Mouse (Mus musculus) 3134 (cell line): ENCODE results near the gene Pif1.

Source experiments
- DNase-seq: peaks from one replicate; pipeline ENCODE4 v3.0.0-alpha.2; 2011; ENCODE audit warnings: low spot score; ENCODE audit not compliant: insufficient read length; ENCODE audit errors: extremely low read depth

Gene Pif1

DNA sequence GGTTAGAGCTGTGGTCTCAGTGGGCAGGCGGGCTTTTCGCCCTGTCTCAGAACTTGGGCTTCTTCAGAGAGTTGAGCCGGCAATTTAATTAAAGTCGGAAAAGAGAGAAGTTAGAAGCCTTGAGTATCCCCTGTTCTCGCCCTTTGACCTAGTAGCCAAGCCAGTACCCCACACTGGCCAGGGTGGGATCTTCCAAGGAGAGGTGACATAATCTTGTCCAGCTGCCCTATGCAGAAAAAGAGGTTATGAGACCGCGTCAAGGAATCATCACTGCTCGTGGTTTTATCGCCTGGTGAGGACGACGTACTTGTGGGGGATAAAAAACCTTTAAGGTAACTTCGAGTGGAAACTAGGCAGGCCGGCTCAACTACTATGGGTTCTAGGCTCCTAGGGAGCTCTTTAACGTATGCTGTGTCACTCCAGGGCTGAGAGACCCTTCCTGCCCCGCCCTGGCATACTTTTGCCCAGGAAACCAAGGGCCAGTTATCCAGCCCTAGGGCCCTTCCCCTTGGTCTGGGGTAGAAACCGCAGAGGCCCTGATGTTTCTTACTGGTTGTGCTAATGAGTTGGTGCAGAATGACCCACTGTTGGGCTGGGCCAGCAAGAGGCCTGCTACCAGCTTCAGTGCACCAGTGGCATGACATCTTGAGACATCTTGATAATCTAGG lies 44.5 kb downstream of the Pif1 start:
- no peak for DNase-seq

DNA sequence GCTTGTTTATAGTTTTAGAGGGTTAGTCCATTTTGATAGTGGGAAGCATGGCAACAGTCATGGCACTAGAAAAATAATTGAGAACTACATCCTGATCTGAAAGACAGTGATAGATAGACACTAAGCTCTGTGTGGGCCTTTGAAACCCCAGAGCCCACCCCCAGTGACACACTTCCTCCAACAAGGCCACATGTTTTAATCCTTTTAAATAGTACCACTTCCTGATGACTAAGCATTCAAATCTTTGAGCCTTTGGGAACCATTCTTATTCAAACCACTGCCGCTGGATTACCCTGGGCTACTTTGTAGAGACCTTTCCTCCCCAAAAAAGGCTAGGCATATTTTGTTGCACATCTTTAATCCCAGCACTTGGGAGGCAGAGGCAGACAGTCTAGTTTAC lies 48.8 kb downstream of the Pif1 start:
- no peak for DNase-seq

DNA sequence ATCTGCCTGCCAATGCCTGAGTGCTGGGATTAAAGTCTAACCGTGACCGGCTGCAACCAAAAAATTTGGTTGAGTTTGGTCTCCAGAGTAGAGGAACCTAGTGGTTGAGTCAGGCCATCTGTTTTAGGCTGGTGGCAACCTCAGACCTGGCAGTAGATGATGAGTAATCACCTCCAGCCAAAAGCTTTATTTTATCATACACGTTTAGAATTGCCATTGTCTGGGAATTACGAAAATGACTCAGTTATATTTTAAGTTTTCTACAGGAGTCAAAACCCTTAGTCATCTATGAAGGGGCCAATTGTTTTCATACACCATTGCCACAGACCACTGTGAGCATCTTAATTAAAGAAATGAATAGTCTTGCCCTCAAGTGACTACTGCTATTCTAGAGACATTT lies 50.0 kb downstream of the Pif1 start:
- no peak for DNase-seq

DNA sequence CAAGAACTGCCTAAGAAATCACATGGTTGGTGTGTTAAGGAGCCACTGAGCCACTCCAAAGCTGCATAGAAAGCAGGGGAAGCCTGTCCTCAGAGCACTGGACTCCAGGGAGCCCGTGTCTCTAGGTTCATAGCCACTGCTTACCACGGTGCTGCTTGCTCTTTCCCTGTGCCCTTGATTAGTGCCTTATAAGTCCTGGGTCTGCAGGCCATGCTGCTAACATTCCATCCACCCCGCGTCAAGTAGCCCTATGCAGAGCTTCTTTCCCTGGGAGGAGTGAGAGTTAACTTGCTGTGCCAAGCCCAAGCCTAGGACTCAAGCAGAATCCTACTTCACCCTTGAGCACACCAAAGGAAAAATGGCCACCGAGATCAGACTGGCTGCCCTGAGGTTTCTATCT lies 52.1 kb downstream of the Pif1 start:
- DNase-seq = no peak

DNA sequence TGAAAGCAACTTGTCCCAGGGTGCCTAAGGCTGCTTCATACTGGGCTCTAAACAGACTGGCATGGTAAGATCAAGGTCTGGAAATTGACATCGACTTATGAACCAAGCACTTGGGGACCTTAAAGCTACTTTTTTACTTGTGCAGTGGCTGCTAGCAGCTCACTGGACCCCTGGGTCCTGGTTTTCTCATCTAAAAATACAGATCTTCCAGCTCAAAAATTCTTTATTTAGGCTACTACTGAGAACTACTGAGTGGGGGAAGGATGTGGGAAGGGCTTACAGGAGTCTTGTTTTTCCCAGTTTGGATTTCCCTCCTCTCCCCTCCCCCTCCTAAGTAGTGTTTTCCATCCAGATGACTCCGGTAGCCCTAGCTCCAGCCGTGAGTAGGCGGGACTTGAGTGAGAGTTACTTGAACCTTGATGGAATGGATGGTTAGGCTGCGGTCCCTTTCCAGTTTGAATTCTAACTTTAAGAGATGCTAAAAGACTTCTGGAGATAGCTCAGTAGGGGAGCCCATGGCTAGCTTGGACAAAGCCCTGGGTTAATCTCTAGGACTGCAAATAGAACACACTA lies 54.0 kb downstream of the Pif1 start:
- DNase-seq = no peak

DNA sequence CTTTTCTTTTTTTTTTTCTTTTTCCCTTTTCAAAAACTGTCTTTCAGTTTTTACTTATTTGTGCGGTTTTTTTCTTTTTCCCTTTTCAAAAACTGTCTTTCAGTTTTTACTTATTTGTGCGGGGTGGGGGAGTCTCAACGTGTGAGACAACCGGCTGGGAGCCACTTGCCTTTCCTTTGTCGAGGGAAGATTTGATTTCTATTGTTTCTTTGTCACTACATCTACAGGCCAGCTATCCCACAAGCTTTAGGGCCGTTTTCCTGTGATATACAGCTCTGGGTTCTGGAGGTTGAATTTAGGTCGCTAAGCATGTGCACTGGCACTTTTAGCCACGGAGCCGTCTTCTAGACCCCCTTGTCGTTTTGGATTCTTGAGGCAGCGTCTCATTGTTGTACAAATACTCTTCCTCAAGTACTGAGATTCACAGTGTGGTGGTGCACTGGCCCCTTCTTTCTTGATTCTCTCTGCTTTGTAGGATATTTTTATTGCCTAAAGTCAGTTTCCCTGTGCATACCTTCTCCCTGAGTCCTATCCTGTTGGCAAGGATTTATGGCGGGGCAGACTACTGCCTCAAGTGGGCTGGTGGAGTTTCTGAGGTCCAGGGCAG lies 54.6 kb downstream of the Pif1 start:
- DNase-seq = no peak

DNA sequence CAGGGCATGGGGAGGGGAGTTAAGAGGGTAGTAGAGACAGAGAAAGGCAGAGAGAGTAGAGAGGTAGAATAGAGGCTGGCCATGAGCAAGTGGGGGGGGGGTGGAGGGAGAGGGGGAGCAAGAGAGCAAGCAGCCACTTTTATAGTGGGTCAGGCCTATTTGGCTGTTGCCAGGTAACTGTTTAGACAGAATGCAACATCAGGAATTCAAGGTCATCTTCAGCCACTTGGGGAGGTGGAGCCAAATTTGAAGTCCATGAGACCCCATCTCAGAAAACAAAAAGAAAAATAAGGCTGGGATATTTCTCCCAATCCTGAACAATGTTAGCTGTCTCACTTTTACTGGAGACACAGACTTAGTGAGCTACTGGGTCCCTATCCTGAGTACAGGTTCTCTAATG lies 55.6 kb downstream of the Pif1 start:
- DNase-seq = no peak

DNA sequence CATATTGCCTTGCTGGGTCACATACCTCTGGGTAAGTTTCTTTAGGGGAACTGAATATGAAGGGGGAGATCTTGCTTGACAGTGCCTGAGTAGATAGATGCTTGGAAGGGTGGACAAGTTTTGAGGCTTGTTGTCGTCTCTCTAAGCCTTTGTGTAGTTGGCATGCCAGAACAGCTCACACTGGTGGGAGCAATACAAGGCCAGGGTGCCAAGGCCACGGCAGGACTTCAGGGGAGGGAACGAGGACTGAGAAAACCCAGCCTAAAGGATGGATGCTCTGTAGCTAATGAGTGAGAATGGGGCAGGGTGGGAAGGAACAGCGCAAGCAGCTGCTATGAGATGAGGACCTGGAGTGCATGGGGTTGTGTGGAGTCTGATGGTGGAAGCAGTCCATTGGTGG lies 58.0 kb downstream of the Pif1 start:
- no peak for DNase-seq
